Mouse (Mus musculus): ENCODE results near the gene Ccdc106. TPM values are rescaled to one million over a fixed set of nuclear protein-coding genes. Genes with fewer than 3 reads are reported as not detected.
"Not testable (repeated sequence)": the region's sequence is repeated elsewhere in the genome, so short reads cannot be mapped to it uniquely, and the experiment has no call there.

The Ccdc106 gene
- polyA plus RNA-seq, 1 experiment from 2014 or later = 7.9 TPM

DNA sequence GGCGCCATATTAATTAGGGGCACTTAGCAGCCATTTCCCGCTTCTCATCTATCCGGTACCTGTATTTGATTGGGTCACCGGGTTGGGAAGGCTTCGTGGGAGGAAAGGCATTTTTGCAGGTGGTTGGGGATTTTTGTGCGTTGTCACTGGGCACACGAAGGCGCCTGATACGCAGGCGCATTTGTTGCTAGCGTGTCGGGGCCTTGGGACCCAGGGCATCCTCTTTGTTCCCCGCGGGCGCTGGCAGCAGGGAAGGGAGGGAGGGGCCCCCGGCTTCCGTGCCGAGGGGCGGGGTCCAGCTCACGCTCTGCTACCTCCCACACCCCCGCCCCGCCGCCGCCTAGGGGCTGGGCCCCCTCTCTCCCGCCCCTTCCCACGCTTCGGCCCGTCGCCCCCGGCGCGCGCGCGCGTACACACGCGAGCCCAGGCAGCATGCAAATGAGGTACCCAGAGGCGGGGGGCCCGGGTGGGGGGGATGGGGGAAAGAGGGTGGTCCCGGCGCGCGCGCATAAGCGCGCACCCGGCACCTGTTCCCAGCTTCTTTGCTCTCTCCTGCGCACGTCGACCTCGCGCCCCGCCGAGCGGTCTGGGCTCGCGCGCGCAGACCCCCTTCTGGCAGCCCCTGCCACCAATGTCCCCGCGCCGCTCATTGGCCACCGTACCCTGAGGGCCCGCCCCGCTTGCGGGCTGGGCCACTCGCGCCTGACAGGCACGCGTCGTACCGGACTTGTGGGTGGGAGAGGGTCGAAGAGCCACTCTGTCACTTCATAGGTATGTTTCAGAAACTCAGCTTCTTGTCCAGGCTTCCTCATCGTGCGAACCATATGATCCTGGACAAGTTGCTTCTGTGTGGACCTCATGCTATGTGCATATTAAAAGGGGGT lies 5.0 kb upstream of the Ccdc106 start, which contains the start of gene Gm44973:
Gene Gm44973 (plus strand): TSS at position 379 of the 884 bp plus-strand sequence.
- CTCF ChIA-PET = interaction anchor here (1.5 to 1.9 kb wide), 2 partner anchors 13 to 72 kb away, joined by 3 to 5 read pairs; no protein-coding TSS in a partner anchor
- no peaks in the 10 kb centered on the region for H3K27me3 ChIP-seq
- peak; percentile 59 for ATAC-seq
- DNase-seq (ENCODE audit: low read depth, low spot score) = peak; percentile 98
- in situ Hi-C loops (cut with MboI; ENCODE audit: low pct_unique_long_range_greater_than_20kb) = loop anchor here (5.0 kb wide), 1 partner anchor 47 kb away; the partner anchor contains the start of gene U2af2
- POLR2A ChIA-PET = interaction anchor here (1.1 to 1.8 kb wide), 5 partner anchors 18 to 223 kb away, joined by 3 to 12 read pairs (median 5); partner anchors contain the start of genes Rpl28, Zfp580 and Zfp784
- TF ChIP-seq CTCF (IDR thresholded peaks at IDR 0.05) = no peak

DNA sequence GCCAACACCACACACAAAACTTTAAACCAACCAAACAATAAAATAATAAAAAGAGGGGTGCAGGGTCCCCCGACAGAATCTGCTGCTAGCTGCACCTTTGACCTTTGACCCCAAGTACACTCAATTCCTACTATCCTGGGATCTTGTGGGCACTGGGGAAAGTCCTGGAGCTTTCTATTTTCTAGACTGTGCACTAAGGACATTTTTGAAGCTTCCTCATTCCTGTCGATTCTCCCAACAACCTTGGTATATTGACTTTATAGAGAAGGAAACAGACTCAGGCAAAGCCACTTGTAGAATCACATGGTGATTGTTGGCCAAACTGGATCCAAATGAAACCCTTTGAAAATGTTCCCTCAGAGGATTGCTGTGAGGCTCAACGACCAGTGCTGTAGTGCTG lies 4.3 kb upstream of the Ccdc106 start:
- in situ Hi-C loops (cut with MboI; ENCODE audit: low pct_unique_long_range_greater_than_20kb) = loop anchor here (5.0 kb wide), 1 partner anchor 46 kb away; the partner anchor contains the start of gene U2af2
- ChIA-PET POLR2A (interaction anchor here (1.1 to 1.8 kb wide), 3 partner anchors 22 to 45 kb away, joined by 5 to 12 read pairs (median 7); partner anchors contain the start of genes Zfp580 and Zfp784), CTCF (interaction anchor here (1.2 kb wide), 2 partner anchors 22 to 52 kb away, joined by 3 read pairs; partner anchors contain the start of gene Sbk2)
- no peak for ATAC-seq
- no peak for DNase-seq (ENCODE audit: low read depth, low spot score)
- no peaks in the 10 kb centered on the region for H3K27me3 ChIP-seq
- no peak for TF ChIP-seq CTCF (IDR thresholded peaks at IDR 0.05)

DNA sequence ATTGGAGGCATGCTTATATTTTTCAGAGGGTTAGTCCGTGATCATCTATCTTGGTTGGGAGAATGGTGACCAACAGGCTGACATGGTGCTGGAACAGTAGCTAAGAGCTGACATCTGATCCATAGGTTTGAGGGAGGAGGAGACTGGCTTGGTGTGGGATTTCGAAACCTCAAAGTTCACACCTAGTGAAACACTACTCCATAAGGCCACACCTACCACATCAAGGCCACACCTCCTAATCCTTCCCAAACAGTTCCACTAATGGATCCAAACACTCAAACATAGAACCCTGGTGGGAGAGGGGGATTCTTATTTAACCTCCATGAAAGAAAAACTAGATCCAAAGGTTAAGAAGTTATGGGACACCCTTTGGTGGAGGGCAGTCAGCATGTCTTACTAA lies 3.4 kb upstream of the Ccdc106 start:
- POLR2A ChIA-PET = interaction anchor here (1.8 kb wide), 1 partner anchor 44 kb away, joined by 12 read pairs; no protein-coding TSS in a partner anchor
- TF ChIP-seq CTCF (IDR thresholded peaks at IDR 0.05) = no peak
- DNase-seq (ENCODE audit: low read depth, low spot score) (no peak), ATAC-seq (no peak)
- H3K27me3 ChIP-seq = no peaks in the 10 kb centered on the region
- CTCF ChIA-PET = interaction anchor here (1.2 kb wide), 2 partner anchors 21 to 53 kb away, joined by 3 read pairs; partner anchors contain the start of gene Sbk2
- in situ Hi-C loops (cut with MboI; ENCODE audit: low pct_unique_long_range_greater_than_20kb) = loop anchor here (5.0 kb wide), 1 partner anchor 45 kb away; the partner anchor contains the start of gene U2af2

DNA sequence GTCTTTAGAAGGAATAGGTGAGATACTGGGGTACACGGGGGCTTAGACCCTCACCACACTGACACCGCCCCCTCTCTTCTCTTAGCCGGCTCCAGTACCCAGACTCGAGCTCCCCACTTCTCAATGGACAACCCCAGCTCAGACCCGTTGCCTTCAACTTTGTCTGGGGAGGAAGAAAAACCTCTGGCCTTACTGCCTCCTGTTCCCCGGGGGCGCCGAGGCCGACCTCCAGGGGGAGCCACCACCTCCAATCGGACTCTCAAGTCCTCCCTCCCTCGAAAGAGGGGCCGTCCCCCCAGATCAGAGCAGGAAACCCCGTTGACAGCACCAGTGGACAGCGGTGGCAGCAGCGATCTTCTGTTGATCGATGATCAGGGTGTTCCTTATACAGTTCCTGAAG lies 3.0 kb upstream of the Ccdc106 start:
- TF ChIP-seq CTCF (IDR thresholded peaks at IDR 0.05) = no peak
- in situ Hi-C loops (cut with MboI; ENCODE audit: low pct_unique_long_range_greater_than_20kb) = loop anchor here (5.0 kb wide), 1 partner anchor 45 kb away; the partner anchor contains the start of gene U2af2
- POLR2A ChIA-PET = no interaction called here
- CTCF ChIA-PET = interaction anchor here (1.2 to 2.3 kb wide), 2 partner anchors 43 to 53 kb away, joined by 3 to 8 read pairs; partner anchors contain the start of gene Sbk2
- ATAC-seq (no peak), DNase-seq (ENCODE audit: low read depth, low spot score) (no peak)
- no peaks in the 10 kb centered on the region for H3K27me3 ChIP-seq

- no peaks in the 10 kb centered on the region for H3K27me3 ChIP-seq
- ChIA-PET POLR2A (no interaction called here), CTCF (interaction anchor here (1.2 to 2.3 kb wide), 2 partner anchors 21 to 42 kb away, joined by 3 to 8 read pairs; no protein-coding TSS in a partner anchor)
- no peak for TF ChIP-seq CTCF (IDR thresholded peaks at IDR 0.05)
- no peak for DNase-seq (ENCODE audit: low read depth, low spot score)
- ATAC-seq = no peak
- in situ Hi-C loops (cut with MboI; ENCODE audit: low pct_unique_long_range_greater_than_20kb) = loop anchor here (5.0 kb wide), 1 partner anchor 44 kb away; the partner anchor contains the start of gene U2af2
Measured at GRCm38 (mm10) chr7:5017931-5018330, 2.4 kb upstream of the Ccdc106 start.

- not testable (repeated sequence) for H3K27me3 ChIP-seq; DNase-seq (ENCODE audit: low read depth, low spot score); ATAC-seq
- CTCF ChIA-PET = interaction anchor here (2.3 kb wide), 1 partner anchor 41 kb away, joined by 8 read pairs; no protein-coding TSS in a partner anchor
- in situ Hi-C loops (cut with MboI; ENCODE audit: low pct_unique_long_range_greater_than_20kb) = loop anchor here (5.0 kb wide), 1 partner anchor 43 kb away; the partner anchor contains the start of gene U2af2
- POLR2A ChIA-PET = interaction anchor here (1.7 to 2.0 kb wide), 2 partner anchors 18 to 43 kb away, joined by 4 to 15 read pairs; partner anchors contain the start of genes U2af2 and Zfp784
Measured at GRCm38 (mm10) chr7:5019576-5019975, 777 bp upstream of the Ccdc106 start.

DNA sequence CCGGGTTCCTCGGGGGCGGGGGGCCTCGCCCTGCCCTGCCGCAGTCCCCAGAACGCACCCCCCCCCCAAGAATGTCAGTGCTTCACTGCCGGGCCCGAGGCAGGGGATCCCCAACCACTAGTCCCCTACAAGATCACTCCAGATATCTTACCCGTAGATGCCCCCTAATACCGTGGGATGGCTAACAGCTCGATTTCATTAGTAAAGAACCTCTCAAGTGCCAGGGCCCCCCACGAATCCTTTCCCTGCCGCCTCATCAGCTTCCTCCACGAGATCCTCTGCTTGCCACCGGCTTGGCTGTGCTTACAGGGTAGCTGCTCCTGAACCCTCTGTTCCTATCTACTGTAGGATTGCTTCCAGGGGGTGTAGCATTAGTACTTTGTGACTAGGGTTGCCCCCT lies 332 bp downstream of the Ccdc106 start:
- DNase-seq (ENCODE audit: low read depth, low spot score) = no peak
- peak; percentile 15 for ATAC-seq
- CTCF ChIA-PET = no interaction called here
- in situ Hi-C loops (cut with MboI; ENCODE audit: low pct_unique_long_range_greater_than_20kb) = no loop called here
- no peaks in the 10 kb centered on the region for H3K27me3 ChIP-seq
- TF ChIP-seq CTCF (IDR thresholded peaks at IDR 0.05) = no peak
- POLR2A ChIA-PET = interaction anchor here (1.3 to 2.0 kb wide), 4 partner anchors 14 to 42 kb away, joined by 3 to 15 read pairs (median 4); partner anchors contain the start of genes 4632433K11Rik, U2af2 and Zfp784

DNA sequence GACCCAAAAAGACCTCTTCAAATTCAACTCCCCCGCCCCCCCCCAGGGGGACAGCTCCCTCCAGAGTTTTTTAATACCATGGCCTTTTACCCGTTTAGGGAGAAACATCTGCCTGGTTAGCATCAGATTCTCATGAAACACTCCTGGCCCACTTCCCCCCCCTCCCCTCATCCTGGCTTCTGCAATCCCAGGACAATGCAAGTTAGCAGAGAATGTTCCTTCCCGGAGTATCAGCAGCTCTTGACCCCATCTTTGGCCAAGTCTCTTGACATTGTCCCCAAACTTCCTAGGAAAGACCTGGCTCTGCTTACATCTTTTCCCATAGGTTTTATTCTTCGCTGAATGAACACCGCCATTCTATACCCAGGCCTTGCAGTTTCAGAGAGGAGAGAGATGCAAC lies 844 bp downstream of the Ccdc106 start:
- ChIA-PET POLR2A (interaction anchor here (1.3 to 1.7 kb wide), 3 partner anchors 13 to 24 kb away, joined by 3 to 15 read pairs (median 3); partner anchors contain the start of genes 4632433K11Rik and Zfp784), CTCF (no interaction called here)
- no peak for ATAC-seq
- TF ChIP-seq CTCF (IDR thresholded peaks at IDR 0.05) = no peak
- H3K27me3 ChIP-seq = no peaks in the 10 kb centered on the region
- DNase-seq (ENCODE audit: low read depth, low spot score) = no peak
- in situ Hi-C loops (cut with MboI; ENCODE audit: low pct_unique_long_range_greater_than_20kb) = no loop called here

DNA sequence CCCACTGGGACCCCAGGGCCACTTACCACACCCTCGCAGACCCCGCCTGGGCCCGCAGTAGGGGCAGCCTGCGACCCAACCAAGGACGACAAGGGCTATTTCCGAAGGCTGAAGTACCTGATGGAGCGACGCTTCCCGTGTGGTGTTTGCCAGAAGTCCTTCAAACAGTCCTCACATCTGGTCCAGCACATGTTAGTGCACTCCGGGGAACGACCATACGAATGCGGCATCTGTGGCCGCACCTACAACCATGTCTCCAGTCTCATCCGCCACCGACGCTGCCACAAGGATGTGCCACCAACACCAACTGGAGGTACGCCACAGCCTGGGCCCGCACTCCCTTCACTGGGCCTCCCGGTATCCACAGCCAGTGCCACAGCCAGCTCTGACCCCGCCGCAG lies 9.2 kb downstream of the Ccdc106 start:
- POLR2A ChIA-PET = no interaction called here
- no peak for DNase-seq (ENCODE audit: low read depth, low spot score)

GRCm38 (mm10) chr7:5029946-5030345 lies 9.6 kb downstream of the Ccdc106 start:
- in situ Hi-C loops (cut with MboI; ENCODE audit: low pct_unique_long_range_greater_than_20kb) = no loop called here
- ChIA-PET POLR2A (no interaction called here), CTCF (no interaction called here)
- DNase-seq (ENCODE audit: low read depth, low spot score) (no peak), ATAC-seq (no peak)
- no peak for TF ChIP-seq CTCF (IDR thresholded peaks at IDR 0.05)
- H3K27me3 ChIP-seq = no peaks in the 10 kb centered on the region

More for the DNA sequence above, 9.2 kb downstream of the Ccdc106 start:
- CTCF ChIA-PET = no interaction called here
- ATAC-seq = no peak
- no peaks in the 10 kb centered on the region for H3K27me3 ChIP-seq
- TF ChIP-seq CTCF (IDR thresholded peaks at IDR 0.05) = no peak
- in situ Hi-C loops (cut with MboI; ENCODE audit: low pct_unique_long_range_greater_than_20kb) = no loop called here
